Mouse (Mus musculus) urinary bladder, postnatal 10 days (tissue): Measurements from ENCODE around the gene Dclre1a.

Experiments
- DNase-seq: peaks from one replicate; pipeline ENCODE4 v3.0.0; 2022; ENCODE audit warnings: low spot score

The Dclre1a gene

GRCm38 (mm10) chr19:56484630-56485375, 63.2 kb downstream of the Dclre1a start:
- no peak for DNase-seq
